Mouse (Mus musculus): ENCODE data around the gene 1700024B05Rik. TPM values are rescaled to one million over a fixed set of nuclear protein-coding genes. Genes with fewer than 3 reads are reported as not detected.
"Not testable (repeated sequence)": the region's sequence is repeated elsewhere in the genome, so short reads cannot be mapped to it uniquely, and the experiment has no call there.

1700024B05Rik gene
- not detected in 2 replicates for polyA plus RNA-seq (2015; fragmentation: Nextera tagmentation; extraction: Ambion mirVana)

GRCm38 (mm10) chr14:41943695-41944094 lies at the start of gene 1700024B05Rik:
Gene 1700024B05Rik, plus strand, starts transcription at chr14:41943995.
- WGBS: 79% methylated on average over 2 of the region's 2 CpGs
- ATAC-seq (ENCODE audit: insufficient number of reproducible peaks, low FRiP score, low TSS enrichment, low read depth); H3K9me3 ChIP-seq (replicated peaks): not testable (repeated sequence)

DNA sequence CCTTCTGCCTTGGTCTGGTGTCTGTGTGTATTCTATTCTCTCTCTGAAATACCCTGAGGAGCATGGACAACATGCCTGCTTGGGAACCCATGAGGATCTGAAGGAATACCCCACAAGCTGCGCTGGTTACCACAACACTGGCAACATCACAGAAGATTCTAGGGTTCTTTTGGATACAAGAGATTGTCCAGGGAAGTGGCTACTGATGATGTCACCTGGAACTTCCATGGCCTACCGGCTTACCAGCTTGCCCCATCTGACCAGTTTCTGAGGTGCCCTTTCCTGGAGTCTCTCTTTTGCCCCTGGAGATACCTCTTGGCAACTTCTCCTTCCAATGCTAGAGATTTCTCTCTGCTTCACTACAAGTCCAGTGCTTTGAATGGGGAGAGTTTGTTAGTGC lies 36.6 kb upstream of the 1700024B05Rik start, which contains the start of gene Gm7980:
Gene Gm7980 (minus strand): TSS at position 101 of the 400 bp plus-strand sequence.
- not testable (repeated sequence) for ATAC-seq (ENCODE audit: insufficient number of reproducible peaks, low FRiP score, low TSS enrichment, low read depth); H3K36me3 ChIP-seq; H3K9me3 ChIP-seq (replicated peaks); H3K9ac ChIP-seq; H3K27me3 ChIP-seq; H3K27ac ChIP-seq (replicated peaks); H3K4me3 ChIP-seq (replicated peaks); H3K4me1 ChIP-seq; H3K4me2 ChIP-seq (replicated peaks)
- WGBS: no CpG with 5 or more reads among the region's 2 CpGs

More at GRCm38 (mm10) chr14:41943695-41944094, at the start of gene 1700024B05Rik:
- not testable (repeated sequence) for H3K4me1 ChIP-seq; H3K4me2 ChIP-seq (replicated peaks); H3K36me3 ChIP-seq; H3K27me3 ChIP-seq; H3K27ac ChIP-seq (replicated peaks); H3K4me3 ChIP-seq (replicated peaks); H3K9ac ChIP-seq

GRCm38 (mm10) chr14:41924649-41925048 lies 19.1 kb upstream of the 1700024B05Rik start, which contains the start of gene 1700049E17Rik1:
Gene 1700049E17Rik1, plus strand, starts transcription at chr14:41924949.
- not testable (repeated sequence) for H3K27ac ChIP-seq (replicated peaks); H3K27me3 ChIP-seq; H3K9me3 ChIP-seq (replicated peaks); H3K4me2 ChIP-seq (replicated peaks); H3K9ac ChIP-seq; H3K4me3 ChIP-seq (replicated peaks); H3K4me1 ChIP-seq; H3K36me3 ChIP-seq; ATAC-seq (ENCODE audit: insufficient number of reproducible peaks, low FRiP score, low TSS enrichment, low read depth)
- no CpG with 5 or more reads among the region's 1 CpGs for WGBS

GRCm38 (mm10) chr14:41964095-41964494 lies 20.3 kb downstream of the 1700024B05Rik start:
- H3K9me3 ChIP-seq (replicated peaks); H3K9ac ChIP-seq; H3K4me2 ChIP-seq (replicated peaks); H3K27me3 ChIP-seq; H3K27ac ChIP-seq (replicated peaks); H3K4me3 ChIP-seq (replicated peaks); H3K36me3 ChIP-seq; H3K4me1 ChIP-seq; ATAC-seq (ENCODE audit: insufficient number of reproducible peaks, low FRiP score, low TSS enrichment, low read depth): not testable (repeated sequence)
- WGBS: 63% methylated on average over 4 of the region's 4 CpGs

DNA sequence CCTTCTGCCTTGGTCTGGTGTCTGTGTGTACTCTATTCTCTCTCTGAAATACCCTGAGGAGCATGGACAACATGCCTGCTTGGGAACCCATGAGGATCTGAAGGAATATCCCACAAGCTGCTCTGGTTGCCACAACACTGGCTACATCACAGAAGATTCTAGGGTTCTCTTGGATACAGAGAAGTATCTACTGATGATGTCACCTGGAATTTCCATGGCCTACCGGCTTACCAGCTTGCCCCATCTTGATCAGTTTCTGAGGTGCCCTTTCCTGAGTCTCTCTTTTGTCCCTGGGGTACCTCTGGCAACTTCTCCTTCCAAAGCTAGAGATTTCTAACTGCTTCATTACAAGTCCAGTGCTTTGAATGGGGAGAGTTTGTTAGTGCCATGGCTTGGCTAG lies 24.0 kb downstream of the 1700024B05Rik start, which contains the start of gene Gm6401:
Gene Gm6401 (minus strand): TSS at position 101 of the 400 bp plus-strand sequence.
- not testable (repeated sequence) for H3K4me2 ChIP-seq (replicated peaks); H3K27ac ChIP-seq (replicated peaks); ATAC-seq (ENCODE audit: insufficient number of reproducible peaks, low FRiP score, low TSS enrichment, low read depth); H3K9me3 ChIP-seq (replicated peaks); H3K36me3 ChIP-seq; H3K4me3 ChIP-seq (replicated peaks); H3K4me1 ChIP-seq; H3K27me3 ChIP-seq; H3K9ac ChIP-seq
- WGBS: 81% methylated on average over 1 of the region's 1 CpGs

DNA sequence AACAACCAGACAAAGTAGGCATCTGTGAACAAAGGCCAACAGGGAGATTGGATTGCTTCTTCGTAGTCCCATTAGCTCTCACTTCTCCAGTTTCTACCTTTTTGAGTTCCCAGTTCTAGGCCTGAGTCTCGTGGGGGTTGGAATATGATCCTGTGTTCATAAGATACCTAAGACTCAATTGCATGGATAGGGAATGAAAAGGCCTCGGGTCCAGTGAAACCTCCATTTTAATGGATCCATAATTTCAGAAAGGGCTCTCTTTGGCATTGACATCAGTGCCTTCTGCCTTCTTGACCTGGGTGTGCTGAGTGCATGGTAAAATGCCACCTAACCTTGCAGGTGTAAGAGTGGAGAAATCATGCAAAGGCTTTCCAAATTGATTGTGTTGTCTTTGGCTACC lies 24.8 kb downstream of the 1700024B05Rik start:
- not testable (repeated sequence) for H3K27ac ChIP-seq (replicated peaks); H3K4me1 ChIP-seq; H3K9me3 ChIP-seq (replicated peaks); H3K4me3 ChIP-seq (replicated peaks); ATAC-seq (ENCODE audit: insufficient number of reproducible peaks, low FRiP score, low TSS enrichment, low read depth); H3K4me2 ChIP-seq (replicated peaks); H3K9ac ChIP-seq; H3K36me3 ChIP-seq; H3K27me3 ChIP-seq
- WGBS: 62% methylated on average over 3 of the region's 3 CpGs

DNA sequence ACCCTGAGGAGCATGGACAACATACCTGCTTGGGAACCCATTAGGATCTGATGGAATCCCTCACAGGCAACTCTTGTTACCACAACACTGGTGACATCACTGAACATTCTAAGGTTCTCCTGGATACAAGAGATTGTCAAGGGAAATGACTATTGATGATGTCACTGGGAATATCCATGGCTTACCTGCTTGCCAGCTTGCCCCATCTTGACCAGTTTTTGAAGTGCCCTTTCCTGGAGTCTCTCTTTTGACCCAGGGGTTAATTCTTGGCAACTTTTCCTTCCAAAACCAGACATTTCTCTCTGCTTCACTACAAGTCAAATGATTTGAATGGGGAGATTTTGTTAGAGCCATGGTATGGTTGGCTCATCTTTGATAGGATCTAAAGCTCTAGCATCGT lies 39.4 kb downstream of the 1700024B05Rik start, which contains the start of gene Gm3543:
Gene Gm3543 (minus strand): TSS at position 101 of the 400 bp plus-strand sequence.
- H3K4me2 ChIP-seq (replicated peaks); H3K27me3 ChIP-seq; H3K36me3 ChIP-seq; ATAC-seq (ENCODE audit: insufficient number of reproducible peaks, low FRiP score, low TSS enrichment, low read depth); H3K9me3 ChIP-seq (replicated peaks); H3K27ac ChIP-seq (replicated peaks); H3K4me1 ChIP-seq; H3K9ac ChIP-seq; H3K4me3 ChIP-seq (replicated peaks): not testable (repeated sequence)
- no CpG with 5 or more reads among the region's 1 CpGs for WGBS

Other genes starting within 250 kb of the 1700024B05Rik start
- gene Gm8068, start 242.1 kb upstream of the 1700024B05Rik start, polyA plus RNA-seq (2015; fragmentation: Nextera tagmentation; extraction: Ambion mirVana): not detected in 2 replicates
- gene Gm7929, start 193.4 kb upstream of the 1700024B05Rik start, polyA plus RNA-seq (2015; fragmentation: Nextera tagmentation; extraction: Ambion mirVana): not detected in 2 replicates
- gene Gm47189, start 171.6 kb upstream of the 1700024B05Rik start, polyA plus RNA-seq (2015; fragmentation: Nextera tagmentation; extraction: Ambion mirVana): not detected in 2 replicates
- gene Gm7980, start 36.7 kb upstream of the 1700024B05Rik start, polyA plus RNA-seq (2015; fragmentation: Nextera tagmentation; extraction: Ambion mirVana): not detected in 2 replicates
- gene 1700049E17Rik1, start 19.0 kb upstream of the 1700024B05Rik start, polyA plus RNA-seq (2015; fragmentation: Nextera tagmentation; extraction: Ambion mirVana): not detected in 2 replicates
- gene Gm6401, start 23.9 kb downstream of the 1700024B05Rik start, polyA plus RNA-seq (2015; fragmentation: Nextera tagmentation; extraction: Ambion mirVana): not detected in 2 replicates
- gene Gm3543, start 39.3 kb downstream of the 1700024B05Rik start, polyA plus RNA-seq (2015; fragmentation: Nextera tagmentation; extraction: Ambion mirVana): 0.76 TPM in 1 of 2 replicates, not detected in the other
- gene Gm7951, start 173.4 kb downstream of the 1700024B05Rik start, polyA plus RNA-seq (2015; fragmentation: Nextera tagmentation; extraction: Ambion mirVana): not detected in 2 replicates
- gene Gm17027, start 218.6 kb downstream of the 1700024B05Rik start, polyA plus RNA-seq (2015; fragmentation: Nextera tagmentation; extraction: Ambion mirVana): not detected in 2 replicates
- gene Gm3573, start 246.8 kb downstream of the 1700024B05Rik start, polyA plus RNA-seq (2015; fragmentation: Nextera tagmentation; extraction: Ambion mirVana): not detected in 2 replicates